Mouse (Mus musculus) embryonic facial prominence, embryonic 10.5 days (tissue): ENCODE measurements around the gene Cdh6. TPM values are rescaled to one million over a fixed set of nuclear protein-coding genes. Genes with fewer than 3 reads are reported as not detected.

Experiments used
- DNase-seq: peaks from one replicate; pipeline ENCODE4 v3.0.0-alpha.2; 2017; ENCODE audit warnings: low spot score
- H3K27ac ChIP-seq: fragments of 300-500 bp; sonication (generic); replicated peaks from 2 replicates; pipeline ENCODE4 v1.5.1; 2016; ENCODE audit warnings: mild to moderate bottlenecking
- H3K27me3 ChIP-seq: fragments of 300-500 bp; sonication (generic); replicated peaks from 2 replicates; pipeline ENCODE4 v1.6.1; 2016; ENCODE audit warnings: low read depth, mild to moderate bottlenecking; ENCODE audit not compliant: poor library complexity, severe bottlenecking
- H3K36me3 ChIP-seq: fragments of 300-500 bp; sonication (generic); replicated peaks from 2 replicates; pipeline ENCODE4 v1.6.1; 2016; ENCODE audit warnings: mild to moderate bottlenecking, moderate library complexity
- H3K4me1 ChIP-seq: fragments of 300-500 bp; sonication (generic); 2 replicates; pipeline ENCODE4 v1.6.1; 2016
- H3K4me3 ChIP-seq: fragments of 300-500 bp; sonication (generic); 2 replicates; pipeline ENCODE4 v1.5.1; 2016; ENCODE audit warnings: mild to moderate bottlenecking, moderate library complexity
- H3K9me3 ChIP-seq: fragments of 300-500 bp; sonication (generic); 2 replicates; pipeline ENCODE4 v1.6.1; 2016; ENCODE audit warnings: mild to moderate bottlenecking
- WGBS: fragments of 180-500 bp; shearing (Covaris S2); methylation state at CpG from one replicate; pipeline ENCODE4 v1.1.7; 2016; 5-methylcytosine and 5-hydroxymethylcytosine counted together
- polyA plus RNA-seq: library from polyadenylated mRNA; unstranded; fragments of >200 nt; fragmentation: Nextera tagmentation; extraction: Ambion mirVana; gene quantifications from 2 replicates; pipeline ENCODE4 v1.2.1, GENCODE M21; 2016

Cdh6 gene
- polyA plus RNA-seq, 1 experiment from 2014 or later, result 15.2 TPM

GRCm38 (mm10) chr15:13134086-13134485, 39.4 kb downstream of the Cdh6 start:
- H3K27me3 ChIP-seq, result no peaks in the 10 kb centered on the region
- no peak overlapping the region for H3K4me3 ChIP-seq
- WGBS, result 83% methylated on average over 1 of the region's 1 CpGs
- H3K27ac ChIP-seq, result no peak overlapping the region
- DNase-seq, result peak; percentile 25
- peaks cover 5% of the 10 kb centered on the region; the same call in 1 of the 2 replicates for H3K36me3 ChIP-seq
- no peaks in the 10 kb centered on the region for H3K4me1 ChIP-seq
- H3K9me3 ChIP-seq, result no peaks in the 10 kb centered on the region

GRCm38 (mm10) chr15:13133370-13133769, 40.1 kb downstream of the Cdh6 start:
- 94% methylated on average over 8 of the region's 8 CpGs for WGBS

GRCm38 (mm10) chr15:13132493-13132892, 41.0 kb downstream of the Cdh6 start:
- Histone ChIP-seq H3K4me1 (no peaks in the 10 kb centered on the region), H3K9me3 (no peaks in the 10 kb centered on the region), H3K27ac (no peak overlapping the region), H3K27me3 (no peaks in the 10 kb centered on the region), H3K36me3 (peaks cover 5% of the 10 kb centered on the region; the same call in 1 of the 2 replicates), H3K4me3 (no peak overlapping the region)
- DNase-seq, result no peak
- 90% methylated on average over 3 of the region's 3 CpGs for WGBS

More at GRCm38 (mm10) chr15:13133370-13133769, 40.1 kb downstream of the Cdh6 start:
- no peak for DNase-seq
- H3K4me3 ChIP-seq, result no peak overlapping the region
- no peaks in the 10 kb centered on the region for H3K4me1 ChIP-seq
- H3K9me3 ChIP-seq, result no peaks in the 10 kb centered on the region
- no peaks in the 10 kb centered on the region for H3K27me3 ChIP-seq
- no peak overlapping the region for H3K27ac ChIP-seq
- peaks cover 5% of the 10 kb centered on the region; the same call in 1 of the 2 replicates for H3K36me3 ChIP-seq

DNA sequence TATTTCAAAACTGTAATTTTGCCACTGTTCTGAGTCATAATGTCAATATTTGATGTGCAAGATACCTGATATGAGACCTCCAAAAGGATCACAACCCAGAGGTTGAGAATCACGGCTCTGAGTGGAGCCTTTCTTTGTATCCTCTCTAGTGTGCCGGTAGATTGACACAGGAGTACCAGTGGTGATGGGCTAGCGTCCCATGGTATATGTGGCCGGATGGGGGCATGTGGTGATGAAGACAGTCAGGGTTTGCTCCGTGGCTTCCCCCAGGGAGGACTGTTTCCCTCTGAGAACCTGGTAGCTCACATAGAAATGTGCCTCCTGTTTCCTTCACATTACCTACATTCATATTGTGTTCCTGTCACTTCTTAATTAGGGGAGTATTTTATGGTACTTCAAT, 43.2 kb downstream of the Cdh6 start:
- 82% methylated on average over 5 of the region's 5 CpGs for WGBS
- H3K27me3 ChIP-seq, result no peaks in the 10 kb centered on the region
- DNase-seq, result no peak

DNA sequence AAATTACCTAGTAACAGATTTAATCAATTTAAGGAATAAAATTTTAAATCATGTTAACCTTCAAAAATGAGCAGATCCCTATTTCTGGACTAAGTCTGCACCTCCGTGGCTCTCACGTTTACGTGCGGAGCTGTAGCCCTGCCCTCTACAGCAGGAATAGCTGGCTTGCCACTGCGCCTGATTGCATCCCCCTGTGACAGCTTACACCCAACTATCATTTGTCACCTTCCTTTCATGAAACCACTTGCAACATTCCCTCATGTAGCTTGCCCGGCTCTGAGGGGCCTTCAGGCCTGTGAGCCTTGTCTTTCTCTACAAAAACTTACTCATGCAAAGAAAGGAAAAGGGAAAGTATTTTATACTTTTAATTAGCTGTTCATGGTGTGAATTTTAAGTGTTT, 73.1 kb downstream of the Cdh6 start:
- H3K27me3 ChIP-seq, result no peaks in the 10 kb centered on the region
- no peaks in the 10 kb centered on the region for H3K36me3 ChIP-seq
- DNase-seq, result no peak
- H3K9me3 ChIP-seq, result no peaks in the 10 kb centered on the region
- WGBS, result 88% methylated on average over 6 of the region's 6 CpGs
- no peak overlapping the region for H3K4me3 ChIP-seq
- H3K27ac ChIP-seq, result no peak overlapping the region
- no peaks in the 10 kb centered on the region for H3K4me1 ChIP-seq

More for the DNA sequence above, 43.2 kb downstream of the Cdh6 start:
- Histone ChIP-seq H3K4me3 (no peak overlapping the region), H3K4me1 (no peaks in the 10 kb centered on the region), H3K9me3 (no peaks in the 10 kb centered on the region), H3K36me3 (peaks cover 5% of the 10 kb centered on the region; the same call in 1 of the 2 replicates), H3K27ac (no peak overlapping the region)

DNA sequence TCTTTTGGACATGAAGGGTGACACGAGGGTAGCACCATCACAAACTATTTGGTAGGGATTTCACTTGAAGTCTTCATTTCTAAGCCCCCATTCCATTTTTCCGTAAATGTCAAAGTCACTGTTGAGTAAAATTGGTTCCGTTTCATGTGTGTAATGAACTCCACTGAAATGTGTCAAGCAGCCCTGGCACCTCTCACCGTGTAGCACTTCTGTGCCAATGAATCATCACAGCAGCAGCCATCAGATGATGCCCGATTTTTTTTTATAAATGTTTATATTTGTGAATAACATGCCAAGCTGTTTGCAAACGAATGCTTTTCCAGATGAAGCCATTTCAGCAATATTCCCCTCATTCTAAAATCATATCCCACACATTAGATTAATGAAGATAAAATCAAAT, 75.6 kb downstream of the Cdh6 start:
- Histone ChIP-seq H3K4me1 (no peaks in the 10 kb centered on the region), H3K27me3 (no peaks in the 10 kb centered on the region), H3K4me3 (no peak overlapping the region), H3K27ac (no peak overlapping the region), H3K9me3 (no peaks in the 10 kb centered on the region), H3K36me3 (no peaks in the 10 kb centered on the region)
- 88% methylated on average over 6 of the region's 6 CpGs for WGBS
- DNase-seq, result no peak

GRCm38 (mm10) chr15:13095406-13095805, 78.1 kb downstream of the Cdh6 start:
- no peak overlapping the region for H3K4me3 ChIP-seq
- no peaks in the 10 kb centered on the region for H3K4me1 ChIP-seq
- H3K9me3 ChIP-seq, result no peaks in the 10 kb centered on the region
- H3K36me3 ChIP-seq, result 0 out of 2 replicates have a peak, but pooled peaks cover 2% of the 10 kb centered on the region
- WGBS, result 68% methylated on average over 9 of the region's 9 CpGs
- DNase-seq, result no peak
- H3K27ac ChIP-seq, result no peak overlapping the region
- no peaks in the 10 kb centered on the region for H3K27me3 ChIP-seq

DNA sequence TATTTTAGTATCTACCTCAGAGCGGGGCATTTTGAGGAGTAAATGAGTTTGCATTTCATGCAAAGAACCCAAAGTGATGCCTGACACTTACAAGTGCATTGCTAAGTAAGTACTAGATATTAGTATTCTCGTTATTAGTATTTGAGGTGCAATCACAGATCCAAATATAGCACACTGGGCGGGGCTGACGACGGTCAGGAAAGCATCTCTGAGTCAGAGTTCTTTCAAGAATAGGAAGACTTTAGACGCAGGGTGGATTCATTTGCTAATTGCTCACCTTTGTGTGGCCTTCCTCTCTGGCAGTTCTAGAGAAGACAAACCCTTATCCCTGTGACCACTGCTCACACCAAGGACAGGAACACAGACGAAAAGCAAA, 78.6 kb downstream of the Cdh6 start:
- no peaks in the 10 kb centered on the region for H3K4me1 ChIP-seq
- no peaks in the 10 kb centered on the region for H3K9me3 ChIP-seq
- DNase-seq, result no peak
- H3K27me3 ChIP-seq, result no peaks in the 10 kb centered on the region
- 0 out of 2 replicates have a peak, but pooled peaks cover 2% of the 10 kb centered on the region for H3K36me3 ChIP-seq
- no peak overlapping the region for H3K4me3 ChIP-seq
- 76% methylated on average over 7 of the region's 7 CpGs for WGBS
- H3K27ac ChIP-seq, result no peak overlapping the region

DNA sequence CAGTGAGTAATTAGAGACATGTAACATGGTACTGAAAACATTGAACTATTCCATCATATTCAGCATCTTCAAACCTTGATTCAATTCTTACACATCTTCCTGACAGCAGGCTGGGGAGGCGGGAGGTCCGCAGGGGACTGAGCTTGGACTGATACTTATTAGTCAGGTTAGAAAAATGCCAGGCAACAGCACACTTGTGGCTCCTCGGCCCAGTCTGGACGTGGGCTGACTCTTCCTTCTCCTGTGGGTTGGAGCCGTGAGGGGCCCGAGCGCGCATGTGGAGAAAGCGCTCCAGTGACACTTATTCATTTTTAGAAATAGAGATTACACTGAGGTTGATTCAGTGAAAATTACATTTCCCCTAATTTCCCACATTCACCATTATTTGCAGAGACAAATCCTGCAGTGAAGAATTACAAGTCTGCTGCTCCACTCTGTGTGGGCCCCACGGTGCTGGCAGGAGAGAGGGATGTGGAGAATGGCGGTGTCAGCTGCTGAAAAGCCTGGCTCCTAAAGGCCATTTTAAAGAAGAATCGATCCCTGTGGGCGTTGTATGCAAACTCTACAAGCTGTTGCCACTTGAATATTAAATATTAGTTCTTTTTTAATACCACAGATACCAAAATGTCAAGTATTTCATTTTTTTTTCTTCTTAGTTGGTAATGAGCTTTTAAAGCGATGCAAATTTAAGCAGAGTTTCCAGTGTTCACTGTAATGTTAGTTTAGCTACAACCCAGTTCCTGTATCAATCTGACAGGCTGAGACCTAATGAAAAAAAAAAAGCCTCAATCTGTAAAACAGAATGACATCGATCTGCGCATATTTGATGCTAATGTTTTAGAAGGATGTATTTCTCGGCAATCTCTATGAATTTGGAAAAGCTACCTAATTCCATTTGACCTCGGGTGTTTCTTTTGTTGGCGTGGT, 79.3 kb downstream of the Cdh6 start:
- Histone ChIP-seq H3K4me3 (no peak overlapping the region), H3K27ac (no peak overlapping the region), H3K27me3 (no peaks in the 10 kb centered on the region), H3K9me3 (no peaks in the 10 kb centered on the region), H3K36me3 (0 out of 2 replicates have a peak, but pooled peaks cover 2% of the 10 kb centered on the region), H3K4me1 (no peaks in the 10 kb centered on the region)
- 87% methylated on average over 19 of the region's 19 CpGs for WGBS
- DNase-seq, result no peak

DNA sequence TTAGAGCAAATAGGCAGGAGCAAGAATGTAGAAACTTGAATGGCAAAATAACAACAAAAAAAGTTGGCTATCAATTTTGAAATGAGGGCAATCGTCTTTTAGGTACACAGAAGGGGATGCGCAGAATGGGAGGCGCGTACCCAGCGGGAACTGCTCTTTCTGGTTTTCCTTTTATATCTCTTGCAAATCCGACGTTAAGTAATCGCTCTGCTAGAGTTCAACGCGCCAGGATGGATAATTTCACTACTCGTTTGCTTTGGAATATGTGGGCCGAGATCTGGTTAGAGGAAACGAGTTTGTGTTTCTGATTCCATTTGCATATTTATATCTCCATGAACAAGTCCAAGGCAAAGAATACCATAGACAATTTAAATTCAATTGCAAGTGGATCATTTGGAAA, 81.4 kb downstream of the Cdh6 start:
- DNase-seq, result no peak
- Histone ChIP-seq H3K9me3 (no peaks in the 10 kb centered on the region), H3K4me1 (no peaks in the 10 kb centered on the region), H3K4me3 (no peak overlapping the region), H3K27ac (no peak overlapping the region), H3K27me3 (no peaks in the 10 kb centered on the region), H3K36me3 (0 out of 2 replicates have a peak, but pooled peaks cover 5% of the 10 kb centered on the region)
- WGBS, result 91% methylated on average over 13 of the region's 13 CpGs

- Histone ChIP-seq H3K27me3 (no peaks in the 10 kb centered on the region), H3K4me3 (no peak overlapping the region), H3K9me3 (no peaks in the 10 kb centered on the region), H3K4me1 (0 out of 2 replicates have a peak, but pooled peaks cover 4% of the 10 kb centered on the region), H3K27ac (no peak overlapping the region), H3K36me3 (peaks cover 18% of the 10 kb centered on the region)
- peak; percentile 72 for DNase-seq
- 54% methylated on average over 7 of the region's 7 CpGs for WGBS
Measured at GRCm38 (mm10) chr15:13088504-13089058, 84.9 kb downstream of the Cdh6 start.

DNA sequence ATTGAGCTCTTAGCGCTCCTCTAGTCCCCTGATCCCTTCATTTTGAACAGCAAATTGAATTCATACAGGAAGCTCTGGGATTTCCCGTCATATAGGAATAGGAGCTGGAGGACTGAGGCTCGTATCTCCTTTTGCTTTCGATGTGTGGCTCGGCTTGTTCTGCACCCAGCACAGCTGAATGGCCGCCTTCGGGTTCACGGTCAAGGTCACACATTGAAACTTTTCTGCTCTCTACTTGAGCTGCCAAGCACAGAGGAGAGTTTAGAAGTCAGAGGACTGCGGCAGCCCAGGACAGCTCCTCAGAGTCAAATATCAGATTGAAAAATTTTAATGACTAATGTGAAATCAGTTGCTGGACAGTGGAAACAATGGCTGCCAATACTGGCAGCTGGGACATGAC, 88.7 kb downstream of the Cdh6 start:
- Histone ChIP-seq H3K27ac (no peak overlapping the region), H3K4me1 (0 out of 2 replicates have a peak, but pooled peaks cover 4% of the 10 kb centered on the region), H3K9me3 (no peaks in the 10 kb centered on the region), H3K36me3 (peaks cover 19% of the 10 kb centered on the region), H3K27me3 (no peaks in the 10 kb centered on the region), H3K4me3 (no peak overlapping the region)
- 84% methylated on average over 9 of the region's 9 CpGs for WGBS
- no peak for DNase-seq
